Mouse (Mus musculus): ENCODE measurements around the gene Slc4a3. TPM values are rescaled to one million over a fixed set of nuclear protein-coding genes. Genes with fewer than 3 reads are reported as not detected.

The Slc4a3 gene
- polyA plus RNA-seq, 1 experiment from 2014 or later = 50.4 TPM

DNA sequence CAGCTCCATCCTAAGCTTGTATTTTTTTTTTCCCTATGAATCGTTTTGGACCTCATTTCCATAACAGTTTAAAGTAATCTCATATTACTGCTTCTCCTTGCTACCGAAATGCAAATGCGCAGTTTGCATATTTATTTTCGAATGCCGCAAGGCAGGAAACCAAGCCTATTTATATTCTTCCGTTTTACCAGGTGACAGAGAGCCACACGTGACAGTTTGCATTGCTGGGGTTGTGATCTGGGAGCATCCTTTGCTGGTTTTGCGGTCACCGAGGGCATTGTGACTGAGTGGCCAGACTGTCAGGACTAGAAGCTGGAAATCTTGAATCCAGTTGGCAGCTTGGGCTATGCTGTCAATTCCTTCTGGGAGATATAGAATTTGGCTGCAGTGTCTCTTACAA is 19.6 kb downstream of the Slc4a3 start:
- Histone ChIP-seq H3K4me2 (ENCODE audit: low read length) (no peak overlapping the region), H3K9ac (replicated peaks; ENCODE audit: low read depth, low read length) (no peak overlapping the region), H3K36me3 (ENCODE audit: control insufficient read depth, insufficient read depth) (no peaks in the 10 kb centered on the region), H3K27me3 (replicated peaks; ENCODE audit: control insufficient read depth, insufficient read depth, low read length) (no peaks in the 10 kb centered on the region), H3K27ac (ENCODE audit: low read length) (peak overlapping the region; percentile 13; the same call in 1 of the 2 replicates), H3K4me3 (replicated peaks; ENCODE audit: low read length) (no peak overlapping the region), H3K4me1 (replicated peaks; ENCODE audit: control insufficient read depth, insufficient read depth, low read length) (peaks cover 11% of the 10 kb centered on the region), H3K9me3 (ENCODE audit: control insufficient read depth, low read length) (no peaks in the 10 kb centered on the region)
- 63% methylated on average over 9 of the region's 9 CpGs for WGBS
- no peak for ATAC-seq

DNA sequence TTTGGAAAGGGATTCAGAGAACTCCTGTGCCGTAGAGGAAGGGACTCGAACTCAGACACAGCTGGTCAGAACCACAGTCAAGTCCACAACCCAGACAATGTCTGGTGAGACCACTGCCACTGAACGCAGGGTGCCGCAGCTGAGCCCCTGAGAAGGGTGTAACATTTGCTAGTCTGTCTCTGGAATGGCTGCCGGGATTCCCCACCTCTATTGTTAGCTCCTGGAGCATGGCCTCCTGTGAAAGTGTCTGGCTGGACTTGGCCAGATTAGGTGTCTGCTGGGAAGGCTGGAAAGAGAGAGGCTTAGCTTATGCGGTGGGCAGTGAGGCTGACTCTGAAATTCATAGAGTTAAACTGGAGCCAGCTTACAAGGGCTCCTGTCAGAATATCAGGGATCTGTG is 24.3 kb downstream of the Slc4a3 start:
- H3K9me3 ChIP-seq (ENCODE audit: control insufficient read depth, low read length) = no peaks in the 10 kb centered on the region
- no peaks in the 10 kb centered on the region for H3K27me3 ChIP-seq (replicated peaks; ENCODE audit: control insufficient read depth, insufficient read depth, low read length)
- 60% methylated on average over 6 of the region's 6 CpGs for WGBS
- peaks cover 11% of the 10 kb centered on the region for H3K4me1 ChIP-seq (replicated peaks; ENCODE audit: control insufficient read depth, insufficient read depth, low read length)
- H3K27ac ChIP-seq (ENCODE audit: low read length) = no peak overlapping the region
- H3K36me3 ChIP-seq (ENCODE audit: control insufficient read depth, insufficient read depth) = no peaks in the 10 kb centered on the region
- no peak overlapping the region for H3K9ac ChIP-seq (replicated peaks; ENCODE audit: low read depth, low read length)
- no peak overlapping the region for H3K4me2 ChIP-seq (ENCODE audit: low read length)
- H3K4me3 ChIP-seq (replicated peaks; ENCODE audit: low read length) = no peak overlapping the region
- ATAC-seq = no peak

DNA sequence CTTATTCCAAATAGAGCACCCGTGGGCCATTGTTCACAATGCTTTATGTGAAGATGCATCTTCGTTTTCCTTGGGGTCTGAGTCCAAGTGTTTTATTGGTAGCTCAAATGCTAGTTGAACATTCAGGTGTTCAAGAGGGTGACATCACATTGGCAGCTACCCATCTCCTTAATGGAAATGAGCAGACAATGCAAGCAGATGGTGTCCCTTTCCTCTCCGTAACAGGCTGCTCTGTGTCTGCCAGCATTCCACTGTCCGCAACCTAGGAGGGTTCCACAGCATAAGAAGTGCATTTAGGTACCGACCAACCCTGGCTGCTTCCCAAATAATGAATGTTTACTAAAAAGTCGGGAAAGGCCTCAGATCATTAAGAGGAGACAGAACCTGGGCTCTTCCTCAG is 26.7 kb downstream of the Slc4a3 start:
- Histone ChIP-seq H3K9me3 (ENCODE audit: control insufficient read depth, low read length) (no peaks in the 10 kb centered on the region), H3K36me3 (ENCODE audit: control insufficient read depth, insufficient read depth) (no peaks in the 10 kb centered on the region), H3K9ac (replicated peaks; ENCODE audit: low read depth, low read length) (no peak overlapping the region), H3K4me1 (replicated peaks; ENCODE audit: control insufficient read depth, insufficient read depth, low read length) (peaks cover 11% of the 10 kb centered on the region), H3K4me2 (ENCODE audit: low read length) (no peak overlapping the region), H3K4me3 (replicated peaks; ENCODE audit: low read length) (no peak overlapping the region), H3K27me3 (replicated peaks; ENCODE audit: control insufficient read depth, insufficient read depth, low read length) (no peaks in the 10 kb centered on the region; the same call in 1 of the 2 replicates), H3K27ac (ENCODE audit: low read length) (no peak overlapping the region)
- 60% methylated on average over 6 of the region's 6 CpGs for WGBS
- ATAC-seq = no peak

DNA sequence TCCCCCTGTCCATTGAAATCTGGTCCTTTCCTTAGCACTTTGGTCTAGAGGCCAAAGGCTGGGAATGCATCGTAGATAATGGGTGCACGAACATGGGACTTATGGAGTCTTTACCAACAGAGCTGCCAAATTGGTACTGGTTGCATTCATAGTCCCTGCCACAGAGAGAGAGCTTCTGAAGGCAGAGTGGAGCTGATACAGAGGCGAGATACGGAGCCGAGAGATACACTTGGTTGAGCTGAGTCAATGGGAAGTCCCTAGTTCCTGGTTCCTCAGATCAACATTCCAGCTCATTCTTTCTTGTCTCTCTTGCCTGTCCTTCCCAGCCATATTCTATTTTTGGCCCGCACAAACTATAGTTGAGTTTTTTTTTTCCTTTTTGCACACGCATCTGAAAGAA is 27.6 kb downstream of the Slc4a3 start:
- Histone ChIP-seq H3K4me3 (replicated peaks; ENCODE audit: low read length) (no peak overlapping the region), H3K9ac (replicated peaks; ENCODE audit: low read depth, low read length) (no peak overlapping the region), H3K27ac (ENCODE audit: low read length) (no peak overlapping the region), H3K36me3 (ENCODE audit: control insufficient read depth, insufficient read depth) (no peaks in the 10 kb centered on the region), H3K4me1 (replicated peaks; ENCODE audit: control insufficient read depth, insufficient read depth, low read length) (peaks cover 11% of the 10 kb centered on the region), H3K27me3 (replicated peaks; ENCODE audit: control insufficient read depth, insufficient read depth, low read length) (no peaks in the 10 kb centered on the region; the same call in 1 of the 2 replicates), H3K9me3 (ENCODE audit: control insufficient read depth, low read length) (no peaks in the 10 kb centered on the region), H3K4me2 (ENCODE audit: low read length) (no peak overlapping the region)
- WGBS = 85% methylated on average over 7 of the region's 7 CpGs
- ATAC-seq = no peak

DNA sequence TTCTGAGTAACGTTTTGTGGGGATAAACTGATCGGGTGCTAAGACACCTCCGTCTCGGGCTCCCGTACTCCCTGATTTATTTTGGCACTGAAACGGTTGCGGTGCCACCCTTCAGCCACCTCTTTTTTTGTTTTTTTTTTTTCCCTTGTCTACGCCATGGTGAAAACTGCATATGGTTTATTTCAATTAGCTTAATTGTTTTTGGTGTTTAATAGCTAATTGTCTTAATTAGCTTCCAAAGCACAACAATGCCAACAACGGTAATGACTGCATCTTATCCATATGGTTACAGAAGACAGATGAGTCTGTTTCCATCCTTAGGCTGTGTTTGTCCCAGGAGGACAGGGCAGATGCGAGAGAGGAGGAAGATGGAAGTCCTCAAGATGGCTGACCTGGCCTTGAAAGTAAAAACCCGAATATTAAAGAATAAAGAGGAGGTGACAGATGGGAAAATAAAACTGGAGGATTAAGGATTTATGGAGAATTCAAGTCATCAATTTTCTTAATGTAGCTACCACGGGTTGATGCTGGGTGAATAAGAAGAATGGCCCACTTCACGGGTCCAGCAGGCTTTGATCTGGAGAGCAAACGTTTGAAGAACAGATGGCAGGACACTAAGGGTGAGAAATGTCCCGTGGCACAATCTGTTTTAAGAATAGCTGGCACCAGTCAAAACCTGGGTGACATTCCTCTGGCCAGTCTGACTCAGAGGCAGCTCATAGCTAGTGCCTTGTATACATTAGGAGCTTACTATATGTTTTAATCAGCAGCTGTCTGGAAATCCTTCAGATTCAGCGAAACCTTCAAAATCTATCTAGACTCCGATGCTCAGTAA is 28.6 kb downstream of the Slc4a3 start:
- peak overlapping the region; percentile 4 for H3K4me2 ChIP-seq (ENCODE audit: low read length)
- no peaks in the 10 kb centered on the region for H3K9me3 ChIP-seq (ENCODE audit: control insufficient read depth, low read length)
- H3K4me1 ChIP-seq (replicated peaks; ENCODE audit: control insufficient read depth, insufficient read depth, low read length) = peaks cover 11% of the 10 kb centered on the region
- H3K36me3 ChIP-seq (ENCODE audit: control insufficient read depth, insufficient read depth) = no peaks in the 10 kb centered on the region
- no peak overlapping the region for H3K9ac ChIP-seq (replicated peaks; ENCODE audit: low read depth, low read length)
- no peak overlapping the region for H3K4me3 ChIP-seq (replicated peaks; ENCODE audit: low read length)
- peak; percentile 36; the same call in 1 of the 2 replicates for ATAC-seq
- H3K27me3 ChIP-seq (replicated peaks; ENCODE audit: control insufficient read depth, insufficient read depth, low read length) = no peaks in the 10 kb centered on the region; the same call in 1 of the 2 replicates
- H3K27ac ChIP-seq (ENCODE audit: low read length) = no peak overlapping the region
- WGBS = 50% methylated on average over 17 of the region's 17 CpGs

DNA sequence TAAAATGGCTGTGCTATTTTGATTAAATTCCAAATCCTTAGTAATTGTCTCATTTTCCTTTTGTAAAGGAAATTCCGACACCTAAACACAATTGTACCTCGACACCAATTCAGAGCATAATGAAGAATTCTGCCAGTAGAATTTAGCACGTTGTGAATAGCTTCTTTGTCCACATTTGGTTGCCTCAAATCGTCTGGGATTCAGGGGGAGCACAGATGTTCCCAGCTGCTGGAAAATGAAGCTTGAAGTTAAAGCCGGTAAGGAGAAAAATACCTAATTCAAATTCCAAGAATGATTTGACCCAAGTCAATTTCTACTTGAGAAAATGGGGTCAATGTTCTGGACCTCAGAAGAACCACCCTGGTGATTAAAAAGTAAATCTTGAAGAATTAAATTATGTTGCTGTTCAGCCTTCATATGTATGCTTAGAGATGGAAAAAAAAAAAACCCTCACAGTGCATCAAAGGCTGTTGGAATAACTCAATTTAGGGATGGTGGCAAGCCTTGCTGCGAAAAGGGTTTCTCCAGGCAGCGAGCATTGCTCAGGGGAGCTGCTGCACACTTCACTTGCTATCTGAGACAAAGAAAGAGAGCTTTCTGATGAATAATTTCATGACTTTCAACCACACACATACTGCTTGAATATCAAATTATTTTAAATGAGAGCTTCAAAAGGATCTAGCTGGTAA is 36.0 kb downstream of the Slc4a3 start:
- H3K4me3 ChIP-seq (replicated peaks; ENCODE audit: low read length) = no peak overlapping the region

DNA sequence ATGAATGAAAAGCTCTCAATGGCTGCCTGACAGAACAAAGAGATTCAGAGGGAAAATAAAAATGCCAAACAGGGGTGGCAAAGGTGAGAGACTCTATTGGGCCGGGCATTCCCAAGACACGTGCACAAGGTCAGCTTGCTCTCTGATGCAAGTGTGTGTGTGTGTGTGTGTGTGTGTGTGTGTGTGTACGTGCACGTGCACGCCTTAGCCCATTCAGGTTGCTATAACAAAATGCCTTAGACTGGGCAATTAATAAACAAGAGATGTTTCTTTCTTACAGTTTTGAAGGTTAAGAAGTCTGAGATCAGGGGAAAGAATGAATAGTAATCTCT is 36.5 kb downstream of the Slc4a3 start:
- no peaks in the 10 kb centered on the region for H3K4me1 ChIP-seq (replicated peaks; ENCODE audit: control insufficient read depth, insufficient read depth, low read length)
- no peak overlapping the region for H3K9ac ChIP-seq (replicated peaks; ENCODE audit: low read depth, low read length)
- ATAC-seq = peak; percentile 28; the same call in 1 of the 2 replicates
- H3K27ac ChIP-seq (ENCODE audit: low read length) = peak overlapping the region; percentile 86
- no peaks in the 10 kb centered on the region for H3K36me3 ChIP-seq (ENCODE audit: control insufficient read depth, insufficient read depth)
- 57% methylated on average over 5 of the region's 5 CpGs for WGBS
- no peak overlapping the region for H3K4me3 ChIP-seq (replicated peaks; ENCODE audit: low read length)
- no peaks in the 10 kb centered on the region for H3K9me3 ChIP-seq (ENCODE audit: control insufficient read depth, low read length)
- H3K4me2 ChIP-seq (ENCODE audit: low read length) = no peak overlapping the region
- H3K27me3 ChIP-seq (replicated peaks; ENCODE audit: control insufficient read depth, insufficient read depth, low read length) = no peaks in the 10 kb centered on the region; the same call in 1 of the 2 replicates

More for the DNA sequence above, 36.0 kb downstream of the Slc4a3 start:
- Histone ChIP-seq H3K36me3 (ENCODE audit: control insufficient read depth, insufficient read depth) (no peaks in the 10 kb centered on the region), H3K4me1 (replicated peaks; ENCODE audit: control insufficient read depth, insufficient read depth, low read length) (no peaks in the 10 kb centered on the region), H3K27ac (ENCODE audit: low read length) (peak overlapping the region; percentile 86), H3K27me3 (replicated peaks; ENCODE audit: control insufficient read depth, insufficient read depth, low read length) (no peaks in the 10 kb centered on the region; the same call in 1 of the 2 replicates), H3K9me3 (ENCODE audit: control insufficient read depth, low read length) (no peaks in the 10 kb centered on the region), H3K9ac (replicated peaks; ENCODE audit: low read depth, low read length) (no peak overlapping the region), H3K4me2 (ENCODE audit: low read length) (no peak overlapping the region)
- ATAC-seq = peak; percentile 68
- WGBS = 15% methylated on average over 7 of the region's 7 CpGs

DNA sequence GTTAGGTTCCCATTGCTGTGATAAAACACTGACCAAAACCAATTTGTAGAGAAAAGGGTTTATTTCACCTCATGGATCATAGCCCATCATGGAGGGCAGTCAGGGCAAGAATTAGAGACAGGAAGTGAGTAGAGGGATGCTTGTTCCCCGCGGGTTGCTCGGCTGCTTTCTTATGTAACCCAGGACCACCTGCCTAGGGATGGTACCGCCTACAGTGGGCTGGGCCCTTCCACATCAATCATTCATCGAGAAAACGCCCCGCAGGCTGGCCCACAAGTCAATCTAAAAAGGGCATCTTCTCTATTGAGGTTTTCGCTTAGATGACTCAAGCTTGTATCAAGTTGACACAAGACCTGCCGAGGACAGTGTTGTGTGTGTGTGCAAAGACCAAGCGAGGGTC is 37.0 kb downstream of the Slc4a3 start:
- no peaks in the 10 kb centered on the region for H3K9me3 ChIP-seq (ENCODE audit: control insufficient read depth, low read length)
- WGBS = 83% methylated on average over 10 of the region's 10 CpGs
- H3K9ac ChIP-seq (replicated peaks; ENCODE audit: low read depth, low read length) = no peak overlapping the region
- no peak overlapping the region for H3K4me3 ChIP-seq (replicated peaks; ENCODE audit: low read length)
- peak overlapping the region; percentile 55 for H3K27ac ChIP-seq (ENCODE audit: low read length)
- H3K36me3 ChIP-seq (ENCODE audit: control insufficient read depth, insufficient read depth) = no peaks in the 10 kb centered on the region
- no peaks in the 10 kb centered on the region for H3K27me3 ChIP-seq (replicated peaks; ENCODE audit: control insufficient read depth, insufficient read depth, low read length)
- H3K4me2 ChIP-seq (ENCODE audit: low read length) = no peak overlapping the region
- H3K4me1 ChIP-seq (replicated peaks; ENCODE audit: control insufficient read depth, insufficient read depth, low read length) = peaks cover 3% of the 10 kb centered on the region; the same call in 1 of the 2 replicates
- ATAC-seq = no peak

DNA sequence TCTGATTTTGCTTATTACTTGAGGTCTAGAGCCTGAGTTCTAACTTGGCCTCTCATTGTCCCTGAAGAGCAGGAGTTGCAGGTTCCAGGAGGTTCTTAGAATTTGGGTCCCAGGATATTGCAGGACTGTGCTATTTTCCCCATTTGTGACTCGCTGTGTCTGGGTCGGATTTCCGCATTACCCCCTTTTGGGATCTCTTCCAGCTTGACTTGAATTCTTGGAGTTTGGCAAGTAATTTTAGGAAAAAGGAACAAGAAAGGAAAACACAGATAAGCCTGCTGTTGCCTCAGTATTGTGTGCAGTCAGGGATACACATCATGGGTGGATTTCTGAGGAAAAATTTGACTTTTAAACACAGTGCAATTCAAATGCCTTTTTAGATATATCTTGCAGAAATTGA is 40.7 kb downstream of the Slc4a3 start:
- Histone ChIP-seq H3K4me2 (ENCODE audit: low read length) (no peak overlapping the region), H3K9ac (replicated peaks; ENCODE audit: low read depth, low read length) (no peak overlapping the region), H3K27ac (ENCODE audit: low read length) (no peak overlapping the region), H3K9me3 (ENCODE audit: control insufficient read depth, low read length) (no peaks in the 10 kb centered on the region), H3K27me3 (replicated peaks; ENCODE audit: control insufficient read depth, insufficient read depth, low read length) (no peaks in the 10 kb centered on the region), H3K36me3 (ENCODE audit: control insufficient read depth, insufficient read depth) (no peaks in the 10 kb centered on the region), H3K4me1 (replicated peaks; ENCODE audit: control insufficient read depth, insufficient read depth, low read length) (peaks cover 19% of the 10 kb centered on the region), H3K4me3 (replicated peaks; ENCODE audit: low read length) (no peak overlapping the region)
- 80% methylated on average over 3 of the region's 3 CpGs for WGBS
- ATAC-seq = no peak

Measured in forebrain, embryonic 16.5 days (tissue).